Mouse (Mus musculus) activated CD4-positive, CD25-positive, alpha-beta regulatory T cell (primary cell): Measurements from ENCODE around the gene Smarcc1. TPM values are rescaled to one million over a fixed set of nuclear protein-coding genes. Genes with fewer than 3 reads are reported as not detected.

Experiments
- polyA plus RNA-seq, 2 experiments: library from polyadenylated mRNA; unstranded; fragments of 100-300 nt; shearing (Covaris generic); gene quantifications; one replicate each; pipeline ENCODE4 v1.2.1; 2017

Gene Smarcc1
- polyA plus RNA-seq = 10 to 100 TPM; 54.6 to 59.5 TPM

GRCm38 (mm10) chr9:110116977-110117778, at the start of gene Smarcc1:
Gene Smarcc1 (plus strand): TSS chr9:110117708.

GRCm38 (mm10) chr9:110117779-110118139, 251 bp downstream of the Smarcc1 start, which contains the start of gene Dhx30:
Gene Dhx30 (minus strand): TSS chr9:110117830.

GRCm38 (mm10) chr9:110243221-110243833, 125.8 kb downstream of the Smarcc1 start, which contains the start of gene Cspg5:
Gene Cspg5 (plus strand): TSS chr9:110243783.

Other genes with a start within 250 kb of the Smarcc1 start
- 10 to 100 TPM; 16.2 to 20.2 TPM for gene Cdc25a, start 242.1 kb upstream of the Smarcc1 start, polyA plus RNA-seq
- gene Map4, start 186.2 kb upstream of the Smarcc1 start, polyA plus RNA-seq = 10 to 100 TPM; 42.0 to 68.0 TPM
- gene Dhx30, start 122 bp downstream of the Smarcc1 start, polyA plus RNA-seq = 100 to 1,000 TPM in 1 of 2 experiments, 10 to 100 TPM in 1; 92.4 to 108 TPM
- gene Cspg5, start 126.1 kb downstream of the Smarcc1 start, polyA plus RNA-seq = under 1 TPM; 0.11 to 0.15 TPM
- gene Elp6, start 187.5 kb downstream of the Smarcc1 start, polyA plus RNA-seq = 10 to 100 TPM; 12.9 to 13.7 TPM
- 10 to 100 TPM; 45.2 to 58.8 TPM for gene Scap, start 215.6 kb downstream of the Smarcc1 start, polyA plus RNA-seq